Mouse (Mus musculus) right cerebral cortex, postnatal 14 days (tissue): ENCODE results near the gene Cdca3.

Experiments
- DNase-seq: peaks from one replicate; pipeline ENCODE4 v3.0.0; 2022

Cdca3 gene

GRCm38 (mm10) chr6:124879390-124879789 lies 50.0 kb downstream of the Cdca3 start:
- no peak for DNase-seq

- no peak for DNase-seq
These were observed 52.5 kb downstream of the Cdca3 start for GRCm38 (mm10) chr6:124881821-124882220.
